Mouse (Mus musculus) liver, postnatal 0 days (tissue): Measurements from ENCODE around the gene Cops8.

Experiments used
- CTCF ChIP-seq: sonication (generic); IDR thresholded peaks from 2 replicates; pipeline ENCODE4 v1.5.1; 2016; ENCODE audit warnings: antibody characterized with exemption, low read depth
- EP300 ChIP-seq: IDR thresholded peaks from 2 replicates; pipeline ENCODE4 v1.6.1; 2016; ENCODE audit warnings: antibody characterized with exemption, low read depth, mild to moderate bottlenecking

- no peak for TF ChIP-seq CTCF
- no peak for TF ChIP-seq EP300
Measured at GRCm38 (mm10) chr1:90658581-90658980, 55.8 kb downstream of the Cops8 start.
